Mouse (Mus musculus) thymus, adult 2 months (tissue): ENCODE results near the gene Krt90. TPM values are rescaled to one million over a fixed set of nuclear protein-coding genes. Genes with fewer than 3 reads are reported as not detected.

ENCODE experiments used
- DNase-seq: peaks from one replicate; pipeline ENCODE4 v3.0.0; 2021
- H3K27ac ChIP-seq: fragments of 200-500 bp; 2 replicates; pipeline ENCODE4 v1.5.1; 2012; ENCODE audit warnings: low read length, control low read depth; ENCODE audit not compliant: control insufficient read depth, insufficient read depth
- H3K27me3 ChIP-seq: fragments of 200-500 bp; 2 replicates; pipeline ENCODE4 v1.6.1; 2012; ENCODE audit warnings: mild to moderate bottlenecking, low read length, moderate library complexity, mixed read lengths; ENCODE audit not compliant: control insufficient read depth, insufficient read depth
- H3K36me3 ChIP-seq: fragments of 200-500 bp; 2 replicates; pipeline ENCODE4 v1.6.1; 2012; ENCODE audit warnings: mild to moderate bottlenecking, low read length, moderate library complexity; ENCODE audit not compliant: control insufficient read depth, insufficient read depth
- H3K4me1 ChIP-seq: fragments of 200-500 bp; replicated peaks from 2 replicates; pipeline ENCODE4 v1.6.1; 2012; ENCODE audit warnings: low read length; ENCODE audit not compliant: control insufficient read depth, insufficient read depth
- H3K4me3 ChIP-seq: fragments of 200-500 bp; 2 replicates; pipeline ENCODE4 v1.5.1; 2012; ENCODE audit warnings: mild to moderate bottlenecking, low read length, control low read depth, moderate library complexity; ENCODE audit not compliant: control insufficient read depth, insufficient read depth
- CTCF ChIP-seq: fragments of 200-500 bp; IDR thresholded peaks from 2 replicates; pipeline ENCODE4 v1.5.1; 2012; ENCODE audit warnings: mild to moderate bottlenecking, control low read depth, low read length, moderate library complexity, borderline replicate concordance; ENCODE audit not compliant: control insufficient read depth, poor library complexity, insufficient read depth; ENCODE audit errors: extremely low read depth
- POLR2A ChIP-seq: fragments of 200-500 bp; IDR thresholded peaks from 2 replicates; pipeline ENCODE4 v1.6.1; 2012; ENCODE audit warnings: mild to moderate bottlenecking, low read length, control low read depth, moderate library complexity; ENCODE audit not compliant: control insufficient read depth, poor library complexity, insufficient read depth; ENCODE audit errors: extremely low read depth
- WGBS: fragments of 180-500 bp; shearing (Covaris S2); methylation state at CpG from one replicate; pipeline ENCODE4 v1.1.7; 2018; 5-methylcytosine and 5-hydroxymethylcytosine counted together
- polyA plus RNA-seq: library from polyadenylated mRNA; depleted of rRNA; stranded (reverse); fragments of >200 nt; gene quantifications from 2 replicates; pipeline ENCODE4 v1.2.3, GENCODE M21; 2012; rRNA removed

Krt90 gene
- polyA plus RNA-seq, result 0.09 and 0.16 TPM in 2 replicates

- Histone ChIP-seq H3K36me3 (no peaks in the 10 kb centered on the region), H3K27me3 (no peaks in the 10 kb centered on the region), H3K27ac (no peak within 1 kb of the TSS), H3K4me1 (no peaks in the 10 kb centered on the region), H3K4me3 (no peak within 1 kb of the TSS)
- 69% methylated on average over 5 of the region's 5 CpGs for WGBS
- no peak for TF ChIP-seq POLR2A
- TF ChIP-seq CTCF, result no peak
- DNase-seq, result no peak
These were observed at the start of gene Krt90 for GRCm38 (mm10) chr15:101562850-101563249. TSS of gene Krt90 (minus strand) at chr15:101562950.

GRCm38 (mm10) chr15:101599123-101599522, 36.4 kb upstream of the Krt90 start:
- TF ChIP-seq POLR2A (no peak), CTCF (no peak)
- Histone ChIP-seq H3K4me1 (no peaks in the 10 kb centered on the region), H3K27ac (no peak overlapping the region), H3K27me3 (no peaks in the 10 kb centered on the region), H3K4me3 (no peak overlapping the region), H3K36me3 (no peaks in the 10 kb centered on the region)
- no peak for DNase-seq
- WGBS, result 47% methylated on average over 6 of the region's 6 CpGs

- Histone ChIP-seq H3K27ac (no peak overlapping the region), H3K27me3 (no peaks in the 10 kb centered on the region), H3K36me3 (no peaks in the 10 kb centered on the region), H3K4me3 (no peak overlapping the region), H3K4me1 (no peaks in the 10 kb centered on the region)
- TF ChIP-seq CTCF, result no peak
- no peak for TF ChIP-seq POLR2A
- peak; percentile 3 for DNase-seq
- 82% methylated on average over 10 of the region's 10 CpGs for WGBS
These were observed 25.5 kb upstream of the Krt90 start for GRCm38 (mm10) chr15:101588216-101588615.

GRCm38 (mm10) chr15:101584456-101584855, 21.7 kb upstream of the Krt90 start:
- Histone ChIP-seq H3K27me3 (no peaks in the 10 kb centered on the region), H3K36me3 (no peaks in the 10 kb centered on the region), H3K27ac (no peak overlapping the region), H3K4me3 (no peak overlapping the region), H3K4me1 (no peaks in the 10 kb centered on the region)
- 38% methylated on average over 2 of the region's 2 CpGs for WGBS
- no peak for DNase-seq
- TF ChIP-seq POLR2A (no peak), CTCF (no peak)

GRCm38 (mm10) chr15:101583211-101583965, 20.6 kb upstream of the Krt90 start:
- DNase-seq, result no peak
- Histone ChIP-seq H3K36me3 (no peaks in the 10 kb centered on the region), H3K27me3 (no peaks in the 10 kb centered on the region), H3K4me3 (no peak overlapping the region), H3K4me1 (no peaks in the 10 kb centered on the region), H3K27ac (no peak overlapping the region)
- TF ChIP-seq POLR2A (no peak), CTCF (no peak)
- 72% methylated on average over 8 of the region's 8 CpGs for WGBS

- H3K27ac ChIP-seq, result no peak overlapping the region
- 79% methylated on average over 3 of the region's 3 CpGs for WGBS
These were observed 19.0 kb upstream of the Krt90 start for GRCm38 (mm10) chr15:101581701-101582100.

GRCm38 (mm10) chr15:101575506-101575905, 12.8 kb upstream of the Krt90 start:
- Histone ChIP-seq H3K27me3 (no peaks in the 10 kb centered on the region), H3K4me3 (no peak overlapping the region), H3K36me3 (no peaks in the 10 kb centered on the region), H3K4me1 (no peaks in the 10 kb centered on the region), H3K27ac (no peak overlapping the region)
- no peak for TF ChIP-seq POLR2A
- TF ChIP-seq CTCF, result no peak
- WGBS, result 77% methylated on average over 5 of the region's 5 CpGs
- DNase-seq, result no peak

More at GRCm38 (mm10) chr15:101581701-101582100, 19.0 kb upstream of the Krt90 start:
- Histone ChIP-seq H3K4me3 (no peak overlapping the region), H3K4me1 (no peaks in the 10 kb centered on the region), H3K36me3 (no peaks in the 10 kb centered on the region), H3K27me3 (no peaks in the 10 kb centered on the region)
- no peak for DNase-seq
- TF ChIP-seq CTCF (no peak), POLR2A (no peak)
